Mouse (Mus musculus): Measurements from ENCODE around the gene Fancc.

DNA sequence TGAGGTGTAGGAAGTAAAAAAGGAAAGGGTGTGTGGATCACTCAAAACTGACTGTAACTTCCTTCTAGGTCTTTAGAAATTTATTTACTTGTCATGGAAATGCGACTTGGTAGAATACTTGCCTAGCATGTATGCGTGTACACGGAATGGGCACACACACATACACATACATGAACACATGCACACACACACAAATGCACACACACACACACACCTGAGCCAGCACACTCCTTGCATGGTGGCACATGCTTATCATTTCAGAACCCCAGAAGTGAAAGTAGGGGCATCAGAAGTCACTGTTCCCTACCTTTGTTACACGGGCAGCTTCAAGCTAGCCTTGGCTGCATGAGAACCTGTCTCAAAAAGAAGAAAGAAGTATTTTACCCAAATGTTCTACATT is 220.7 kb downstream of the Fancc start:
- TF ChIP-seq CTCF (IDR thresholded peaks at IDR 0.05; ENCODE audit: low read depth) = no peak
- TF ChIP-seq EP300 (IDR thresholded peaks at IDR 0.05; ENCODE audit: low read depth) = no peak
